Mouse (Mus musculus): ENCODE results near the gene Thsd1. TPM values are rescaled to one million over a fixed set of nuclear protein-coding genes. Genes with fewer than 3 reads are reported as not detected.
"Not testable (repeated sequence)": the region's sequence is repeated elsewhere in the genome, so short reads cannot be mapped to it uniquely, and the experiment has no call there.

Thsd1 gene
- polyA plus RNA-seq, 1 experiment: 1.1 TPM

DNA sequence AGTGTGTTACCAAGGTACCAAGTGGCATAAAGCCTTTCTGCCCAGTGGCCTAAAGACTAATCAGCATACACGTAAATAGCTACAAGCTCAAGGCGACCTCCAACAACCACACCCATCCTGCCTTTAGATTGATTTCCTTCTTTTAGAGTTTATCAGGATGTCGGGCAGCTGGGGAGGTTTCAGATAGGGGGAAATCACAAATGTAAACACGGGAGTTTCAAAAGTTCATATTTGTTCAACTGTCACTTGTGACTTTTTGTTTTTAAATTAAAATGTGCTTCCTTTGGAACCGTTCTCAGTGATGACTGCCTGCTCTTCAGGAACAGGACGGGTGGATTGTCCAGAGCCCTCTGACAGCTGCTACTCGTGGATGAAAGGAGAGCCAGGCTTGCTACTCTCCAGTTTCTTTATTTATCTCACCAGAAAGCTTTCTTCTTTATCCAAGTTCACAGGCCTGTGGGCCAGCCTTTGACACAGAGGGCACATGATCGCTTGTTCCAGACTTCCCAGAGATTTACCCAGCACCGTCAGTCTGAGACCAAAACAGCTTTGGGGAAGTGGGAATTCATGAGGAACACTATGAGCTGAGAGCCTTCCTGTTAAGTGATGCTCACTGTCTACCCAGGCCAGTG is 33.1 kb downstream of the Thsd1 start:
- no peak for DNase-seq (ENCODE audit: low read depth, low spot score)
- 18% methylated on average over 9 of the region's 9 CpGs for WGBS

DNA sequence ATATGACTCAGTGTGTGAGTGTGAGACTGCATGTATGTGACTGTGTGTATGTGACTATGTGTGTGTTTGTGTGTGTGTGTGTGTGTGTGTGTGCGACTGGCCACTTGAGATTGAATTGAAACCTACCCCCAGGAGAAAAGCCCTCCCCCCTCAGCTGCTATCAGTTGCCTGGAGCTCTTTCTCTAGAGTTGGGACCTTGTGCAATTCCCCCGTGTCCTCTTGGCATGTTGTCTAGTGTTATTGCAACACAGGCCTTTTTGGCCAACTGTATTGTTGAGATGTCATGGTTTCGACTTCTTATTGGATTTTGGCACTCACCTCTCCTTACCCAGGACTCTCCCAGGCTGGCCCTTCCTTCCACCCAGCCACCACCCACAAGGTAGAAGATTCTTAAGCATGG is 35.2 kb downstream of the Thsd1 start:
- 72% methylated on average over 3 of the region's 3 CpGs for WGBS

DNA sequence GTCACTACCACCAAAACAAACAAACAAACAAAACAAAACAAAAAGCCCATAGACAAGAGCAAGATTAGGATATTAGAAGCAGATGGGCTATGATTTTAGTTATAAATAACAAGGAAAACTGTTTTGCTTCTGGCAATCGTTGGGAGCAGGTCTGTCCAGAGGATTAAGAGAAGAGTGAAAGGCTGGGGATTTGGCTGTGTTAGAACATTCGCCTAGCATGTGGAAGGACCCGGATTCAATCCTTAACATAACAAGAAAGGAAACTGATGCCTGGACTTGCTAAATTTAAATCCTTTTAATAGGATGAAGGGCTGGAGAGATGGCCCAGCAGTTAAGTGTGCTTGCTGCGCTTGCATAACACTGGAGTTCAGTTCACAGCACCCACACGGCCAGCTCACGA is 37.2 kb downstream of the Thsd1 start:
- 78% methylated on average over 6 of the region's 6 CpGs for WGBS
- DNase-seq (ENCODE audit: low read depth, low spot score): no peak

More for the DNA sequence above, 35.2 kb downstream of the Thsd1 start:
- DNase-seq (ENCODE audit: low read depth, low spot score): no peak

DNA sequence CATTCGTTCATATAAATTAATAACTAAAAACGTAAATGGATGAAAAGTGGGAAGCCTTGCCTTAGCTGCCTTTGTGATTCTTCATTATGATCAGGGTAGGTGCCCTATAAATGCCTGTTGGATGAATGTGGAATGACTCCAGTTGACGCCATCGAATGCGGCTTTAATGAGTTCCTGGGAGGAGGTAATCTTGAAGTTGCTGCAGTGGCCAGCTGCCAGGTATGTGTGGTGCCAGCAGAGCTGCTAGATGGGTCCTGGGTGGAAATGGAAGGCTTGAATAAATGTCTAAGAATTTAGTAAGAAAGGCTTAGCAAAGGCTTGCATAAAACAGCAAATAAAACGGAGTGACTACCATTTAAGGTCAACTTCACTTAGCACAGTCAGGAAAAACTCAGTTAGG is 37.7 kb downstream of the Thsd1 start:
- WGBS: 58% methylated on average over 6 of the region's 6 CpGs
- no peak for DNase-seq (ENCODE audit: low read depth, low spot score)

DNA sequence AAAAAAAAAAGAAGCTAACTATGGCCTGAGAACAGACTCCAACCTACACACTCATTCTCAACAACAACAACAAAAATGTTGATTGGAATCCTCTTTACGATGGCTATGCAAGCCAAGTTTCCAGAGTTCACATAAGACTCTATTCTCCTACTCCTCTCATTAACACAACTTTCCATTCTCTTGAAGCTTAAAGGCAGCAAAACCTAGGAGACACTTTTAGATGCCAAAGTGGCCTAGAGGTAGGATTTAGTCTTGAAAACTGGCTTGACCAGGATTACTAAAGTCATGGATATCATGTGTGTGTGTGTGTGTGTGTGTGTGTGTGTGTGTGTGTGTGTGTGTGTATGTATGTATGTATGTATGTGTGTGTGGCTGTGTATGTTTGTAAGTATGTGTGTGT is 38.1 kb downstream of the Thsd1 start:
- DNase-seq (ENCODE audit: low read depth, low spot score): no peak
- WGBS: 92% methylated on average over 1 of the region's 1 CpGs

DNA sequence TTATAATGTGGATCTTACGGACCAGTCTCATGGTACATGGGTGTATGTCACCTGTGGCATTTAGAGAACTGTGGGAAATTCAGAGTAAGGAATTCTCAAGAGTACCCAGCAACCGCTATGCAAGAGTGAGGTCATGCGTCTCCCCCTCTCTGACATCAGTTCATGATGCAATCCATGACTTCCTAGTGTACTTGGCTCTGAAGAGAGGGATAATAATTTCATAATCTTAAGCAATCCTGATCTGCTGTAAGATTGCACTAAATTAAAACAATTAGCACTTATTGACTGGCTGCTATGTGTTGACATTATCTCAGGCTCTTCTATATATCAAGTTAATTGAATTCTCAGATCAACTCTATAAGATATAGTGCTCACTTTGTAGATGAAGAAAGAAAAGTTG is 39.7 kb downstream of the Thsd1 start:
- DNase-seq (ENCODE audit: low read depth, low spot score): no peak
- 88% methylated on average over 3 of the region's 3 CpGs for WGBS

DNA sequence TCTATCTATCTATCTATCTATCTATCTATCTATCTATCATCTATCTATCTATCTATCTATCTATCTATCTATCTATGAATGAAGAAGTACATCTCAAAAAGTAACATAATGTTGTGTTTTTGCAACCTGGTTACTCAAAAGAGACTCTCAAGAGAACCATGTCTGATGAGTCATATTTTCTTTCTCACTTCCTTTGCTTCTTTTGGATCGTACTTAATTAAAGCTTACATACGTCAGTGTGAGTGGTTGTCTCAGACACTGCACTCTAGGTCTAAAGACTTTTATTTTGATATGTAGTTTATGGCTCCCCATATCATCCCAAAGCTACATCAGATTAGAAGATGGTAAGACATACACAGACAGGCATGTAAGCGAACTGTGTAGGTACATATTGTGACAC is 46.0 kb downstream of the Thsd1 start:
- no peak for DNase-seq (ENCODE audit: low read depth, low spot score)
- 73% methylated on average over 3 of the region's 3 CpGs for WGBS

DNA sequence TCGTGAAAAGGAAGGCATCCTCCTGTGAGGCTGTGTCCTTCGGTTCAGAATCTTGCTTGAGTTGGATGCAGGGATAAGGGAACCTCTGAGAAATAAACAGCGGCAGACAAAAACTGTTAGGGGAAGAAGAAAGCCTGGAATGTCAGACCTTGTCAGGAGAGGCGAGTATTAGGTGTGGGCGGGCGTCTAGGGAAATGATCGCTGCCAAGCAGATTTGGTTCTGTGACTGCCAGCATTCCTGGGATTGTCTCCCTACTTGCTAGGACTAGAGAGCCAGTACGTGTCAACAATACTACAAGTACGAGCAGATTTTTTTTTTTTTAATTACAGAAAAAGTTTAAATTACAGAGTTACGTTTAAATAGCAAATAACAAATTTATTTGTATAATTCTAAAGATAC is 47.5 kb downstream of the Thsd1 start:
- no peak for DNase-seq (ENCODE audit: low read depth, low spot score)
- WGBS: 57% methylated on average over 10 of the region's 10 CpGs

DNA sequence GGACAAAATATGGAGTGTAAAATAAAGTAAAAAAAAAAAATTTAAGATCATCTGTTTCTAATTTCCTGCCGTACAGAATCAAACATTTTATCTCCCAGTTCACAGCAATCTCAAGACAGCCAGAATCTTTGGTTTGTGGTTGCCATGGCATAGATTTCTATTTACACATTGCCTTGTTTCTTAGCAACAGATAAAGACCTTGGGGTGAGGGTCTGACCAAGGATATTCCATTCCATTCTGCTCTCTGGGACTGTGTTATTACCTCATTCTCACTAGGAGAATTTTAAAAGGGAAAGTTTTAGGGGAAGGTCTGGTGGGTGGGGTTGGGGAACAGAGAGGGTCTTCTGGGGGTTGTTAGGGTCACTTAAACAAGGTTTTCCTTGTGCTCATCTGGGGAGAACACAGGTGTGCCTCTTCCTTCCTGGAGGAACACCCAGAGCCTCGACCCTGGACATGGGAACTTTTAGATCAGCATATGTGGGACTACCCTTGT is 55.9 kb downstream of the Thsd1 start, which contains the start of gene Tpte:
Tpte (plus strand) TSS at position 443 of the 493 bp plus-strand sequence.
- WGBS: 25% methylated on average over 2 of the region's 2 CpGs
- DNase-seq (ENCODE audit: low read depth, low spot score): no peak

DNA sequence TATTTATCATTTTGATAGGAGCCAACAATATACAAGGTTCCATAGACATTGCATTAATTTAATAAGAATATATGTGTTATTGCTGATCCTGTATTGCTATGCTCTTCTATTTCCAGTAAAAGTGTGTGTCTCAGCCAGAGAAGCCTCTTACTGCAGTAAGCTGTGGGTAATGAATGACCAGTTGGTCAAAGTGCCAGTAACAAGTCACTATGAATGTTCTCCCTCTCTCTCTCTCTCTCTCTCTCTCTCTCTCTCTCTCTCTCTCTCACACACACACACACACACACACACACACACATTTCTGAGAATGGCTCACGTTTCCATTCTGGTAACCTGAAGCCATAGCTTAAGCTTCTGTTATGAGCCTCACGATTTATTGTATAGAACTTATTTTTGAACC is 75.2 kb downstream of the Thsd1 start:
- 69% methylated on average over 2 of the region's 2 CpGs for WGBS
- no peak for DNase-seq (ENCODE audit: low read depth, low spot score)

DNA sequence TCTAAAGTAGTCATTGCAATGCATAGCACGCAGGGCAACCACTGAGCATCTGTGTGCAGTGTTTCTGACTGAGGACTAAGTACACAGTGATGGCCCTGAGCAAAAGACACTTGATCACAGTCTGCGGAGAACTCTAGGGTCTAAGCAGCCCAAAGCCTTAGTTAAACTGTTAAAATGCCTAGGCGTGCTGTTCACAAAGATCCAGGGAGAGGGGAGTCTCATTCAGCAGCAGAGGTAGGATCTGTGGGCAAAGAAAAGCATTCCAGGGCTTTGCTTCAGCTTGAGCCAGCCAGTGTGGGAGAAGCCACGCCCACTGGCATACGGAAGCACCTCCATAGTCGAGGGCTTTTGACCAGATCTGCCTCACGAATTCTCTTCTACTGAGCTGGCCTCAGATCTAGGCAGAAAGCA is 75.8 kb downstream of the Thsd1 start:
- WGBS: 19% methylated on average over 7 of the region's 7 CpGs
- no peak for DNase-seq (ENCODE audit: low read depth, low spot score)

DNA sequence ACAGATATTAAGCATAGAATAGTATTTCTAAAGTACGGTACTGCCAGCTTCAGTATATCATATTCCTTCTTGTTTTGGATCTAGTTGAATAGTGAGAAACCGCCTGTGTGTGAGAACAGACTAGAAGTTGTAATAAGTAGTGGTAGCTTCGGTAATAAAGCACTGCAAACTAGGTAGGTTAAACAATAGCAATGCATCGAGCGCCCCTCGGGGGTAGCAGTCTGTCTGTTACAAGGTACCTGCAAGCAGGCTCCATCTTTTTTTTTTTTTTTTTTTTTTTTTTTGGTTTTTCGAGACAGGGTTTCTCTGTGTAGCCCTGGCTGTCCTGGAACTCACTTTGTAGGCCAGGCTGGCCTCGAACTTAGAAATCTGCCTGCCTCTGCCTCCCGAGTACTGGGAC is 76.9 kb downstream of the Thsd1 start:
- not testable (repeated sequence) for DNase-seq (ENCODE audit: low read depth, low spot score)
- 78% methylated on average over 9 of the region's 9 CpGs for WGBS

DNA sequence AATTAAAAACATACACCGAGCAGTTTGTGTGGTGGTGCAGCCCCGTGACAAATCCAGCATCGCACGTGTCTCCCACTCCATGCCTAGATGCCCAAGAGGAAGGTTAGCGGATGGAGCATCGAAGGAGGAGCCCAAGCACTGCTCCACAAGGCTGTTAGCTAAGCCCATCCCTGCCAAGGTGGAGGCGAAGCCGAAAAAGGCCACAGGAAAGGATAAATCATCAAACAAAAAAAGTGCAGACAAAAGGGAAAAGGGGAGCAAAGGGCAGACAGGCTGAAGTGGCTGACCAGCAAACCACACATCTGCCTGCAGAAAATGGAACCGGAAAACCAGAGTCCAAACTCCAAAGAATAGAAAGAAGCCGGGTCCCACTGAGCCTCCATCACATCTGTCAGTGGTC is 79.9 kb downstream of the Thsd1 start:
- DNase-seq (ENCODE audit: low read depth, low spot score): no peak
- whole genome bisulfite sequencing: 62% methylated on average over 10 of the region's 10 CpGs

Other genes starting within 250 kb of the Thsd1 start
- gene Atp7b, start 167.0 kb upstream of the Thsd1 start, polyA plus RNA-seq (2012; rRNA removed): 1.1 and 4.3 TPM in 2 replicates
- 3.3 and 5.0 TPM in 2 replicates for gene Alg11, start 166.6 kb upstream of the Thsd1 start, polyA plus RNA-seq (2012; rRNA removed)
- gene Nek5, start 102.3 kb upstream of the Thsd1 start, polyA plus RNA-seq (2012; rRNA removed): 0.07 and 0.16 TPM in 2 replicates
- gene Nek3, start 60.9 kb upstream of the Thsd1 start, polyA plus RNA-seq (2012; rRNA removed): 3.9 and 7.9 TPM in 2 replicates
- 5.7 TPM in 2 replicates for gene Ckap2, start 41.5 kb upstream of the Thsd1 start, polyA plus RNA-seq (2012; rRNA removed)
- 9.2 and 10.4 TPM in 2 replicates for gene Vps36, start 34.5 kb upstream of the Thsd1 start, polyA plus RNA-seq (2012; rRNA removed)
- gene Tpte, start 56.1 kb downstream of the Thsd1 start, polyA plus RNA-seq (2012; rRNA removed): not detected in 2 replicates
- 34.1 and 84.3 TPM in 2 replicates for gene Slc25a15, start 171.3 kb downstream of the Thsd1 start, polyA plus RNA-seq (2012; rRNA removed)
- gene Mrps31, start 184.0 kb downstream of the Thsd1 start, polyA plus RNA-seq (2012; rRNA removed): 10.9 and 13.9 TPM in 2 replicates

All from large intestine, adult 2 months (tissue).